Mouse (Mus musculus) thymus, postnatal 0 days (tissue): Measurements from ENCODE around the gene Dlk2. TPM values are rescaled to one million over a fixed set of nuclear protein-coding genes. Genes with fewer than 3 reads are reported as not detected.

Experiments used
- DNase-seq: peaks from one replicate; pipeline ENCODE4 v3.0.0-alpha.2; 2015; ENCODE audit warnings: low spot score
- polyA plus RNA-seq: library from polyadenylated mRNA; unstranded; fragments of >200 nt; fragmentation: Nextera tagmentation; extraction: Ambion mirVana; gene quantifications from 2 replicates; pipeline ENCODE4 v1.2.1, GENCODE M21; 2015

The Dlk2 gene
- polyA plus RNA-seq, 1 experiment from 2014 or later, result 8.1 TPM

- DNase-seq, result no peak
These were observed 24.5 kb upstream of the Dlk2 start for GRCm38 (mm10) chr17:46272675-46273074.

- no peak for DNase-seq
These were observed 23.4 kb upstream of the Dlk2 start for GRCm38 (mm10) chr17:46273803-46274236.

GRCm38 (mm10) chr17:46274465-46274864, 22.8 kb upstream of the Dlk2 start:
- no peak for DNase-seq

GRCm38 (mm10) chr17:46275034-46275433, 22.2 kb upstream of the Dlk2 start:
- DNase-seq, result no peak

- DNase-seq, result no peak
These were observed 21.7 kb upstream of the Dlk2 start for GRCm38 (mm10) chr17:46275506-46275905.

- DNase-seq, result no peak
These were observed 19.6 kb upstream of the Dlk2 start for GRCm38 (mm10) chr17:46277586-46277985.

GRCm38 (mm10) chr17:46278011-46278765, 19.0 kb upstream of the Dlk2 start:
- no peak for DNase-seq

- DNase-seq, result peak; percentile 83
These were observed 14.6 kb upstream of the Dlk2 start, which contains the start of gene Tjap1 for GRCm38 (mm10) chr17:46282483-46283123. TSS of gene Tjap1 (minus strand) at chr17:46283026.

- DNase-seq, result no peak
These were observed 14.1 kb upstream of the Dlk2 start for GRCm38 (mm10) chr17:46283140-46283539.

GRCm38 (mm10) chr17:46283911-46284310, 13.3 kb upstream of the Dlk2 start:
- peak; percentile 41 for DNase-seq

- DNase-seq, result no peak
These were observed 12.6 kb upstream of the Dlk2 start for GRCm38 (mm10) chr17:46284653-46285052.

GRCm38 (mm10) chr17:46285407-46285806, 11.8 kb upstream of the Dlk2 start:
- no peak for DNase-seq

GRCm38 (mm10) chr17:46287678-46288095, 9.5 kb upstream of the Dlk2 start:
- peak; percentile 32 for DNase-seq

GRCm38 (mm10) chr17:46296601-46297000, 620 bp upstream of the Dlk2 start:
- no peak for DNase-seq

GRCm38 (mm10) chr17:46297028-46297363, 225 bp upstream of the Dlk2 start:
- DNase-seq, result no peak

- DNase-seq, result peak; percentile 76
These were observed 1.1 kb downstream of the Dlk2 start for GRCm38 (mm10) chr17:46298220-46298913.

- no peak for DNase-seq
These were observed 4.7 kb downstream of the Dlk2 start for GRCm38 (mm10) chr17:46301892-46302291.

GRCm38 (mm10) chr17:46304184-46304583, 7.0 kb downstream of the Dlk2 start:
- DNase-seq, result no peak

- no peak for DNase-seq
These were observed 9.7 kb downstream of the Dlk2 start for GRCm38 (mm10) chr17:46306956-46307355.

- DNase-seq, result no peak
These were observed 12.6 kb downstream of the Dlk2 start for GRCm38 (mm10) chr17:46309835-46310234.

- no peak for DNase-seq
These were observed 13.3 kb downstream of the Dlk2 start for GRCm38 (mm10) chr17:46310515-46310914.

GRCm38 (mm10) chr17:46313135-46313715, 16.0 kb downstream of the Dlk2 start:
- no peak for DNase-seq
